Mouse (Mus musculus): ENCODE measurements around the gene Ormdl3. TPM values are rescaled to one million over a fixed set of nuclear protein-coding genes. Genes with fewer than 3 reads are reported as not detected.

Gene Ormdl3
- polyA plus RNA-seq (2012; rRNA removed; ENCODE audit: low replicate concordance) = 58.2 and 142 TPM in 2 replicates

DNA sequence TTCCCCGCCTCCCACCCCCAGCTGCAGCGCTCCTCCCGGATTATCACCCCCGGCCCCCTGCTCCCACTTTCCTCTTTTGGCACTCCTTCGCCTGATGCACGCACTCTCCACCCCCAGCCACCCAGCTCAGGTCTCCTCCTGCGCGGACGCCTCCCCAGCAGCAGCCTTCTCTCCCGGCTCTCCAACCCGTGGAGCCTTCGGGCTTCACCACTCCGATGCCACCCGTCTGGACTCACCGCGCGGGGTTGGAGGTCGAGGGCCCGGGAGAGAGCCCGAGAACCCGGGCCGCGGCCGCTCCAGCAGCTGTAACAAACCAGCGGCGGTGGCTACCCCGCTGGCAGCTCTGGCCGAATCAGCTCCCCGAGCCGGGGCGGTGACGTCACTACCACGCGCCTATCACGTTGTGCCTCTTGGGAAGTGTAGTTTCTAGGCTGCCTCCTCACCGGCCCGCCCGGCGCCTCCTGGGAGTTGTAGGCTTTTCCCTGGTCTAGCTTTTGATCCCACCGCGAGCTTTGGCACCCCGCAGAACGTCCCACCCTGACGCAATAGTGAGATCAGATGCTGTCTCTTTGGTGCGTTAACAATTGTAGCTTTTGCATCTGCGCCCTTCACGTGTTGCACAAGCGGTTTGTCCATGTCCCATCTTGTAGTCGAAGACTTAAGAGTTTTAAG, at the start of gene Ormdl3:
TSS of gene Ormdl3 (minus strand) at position 477 of the 672 bp plus-strand sequence.

DNA sequence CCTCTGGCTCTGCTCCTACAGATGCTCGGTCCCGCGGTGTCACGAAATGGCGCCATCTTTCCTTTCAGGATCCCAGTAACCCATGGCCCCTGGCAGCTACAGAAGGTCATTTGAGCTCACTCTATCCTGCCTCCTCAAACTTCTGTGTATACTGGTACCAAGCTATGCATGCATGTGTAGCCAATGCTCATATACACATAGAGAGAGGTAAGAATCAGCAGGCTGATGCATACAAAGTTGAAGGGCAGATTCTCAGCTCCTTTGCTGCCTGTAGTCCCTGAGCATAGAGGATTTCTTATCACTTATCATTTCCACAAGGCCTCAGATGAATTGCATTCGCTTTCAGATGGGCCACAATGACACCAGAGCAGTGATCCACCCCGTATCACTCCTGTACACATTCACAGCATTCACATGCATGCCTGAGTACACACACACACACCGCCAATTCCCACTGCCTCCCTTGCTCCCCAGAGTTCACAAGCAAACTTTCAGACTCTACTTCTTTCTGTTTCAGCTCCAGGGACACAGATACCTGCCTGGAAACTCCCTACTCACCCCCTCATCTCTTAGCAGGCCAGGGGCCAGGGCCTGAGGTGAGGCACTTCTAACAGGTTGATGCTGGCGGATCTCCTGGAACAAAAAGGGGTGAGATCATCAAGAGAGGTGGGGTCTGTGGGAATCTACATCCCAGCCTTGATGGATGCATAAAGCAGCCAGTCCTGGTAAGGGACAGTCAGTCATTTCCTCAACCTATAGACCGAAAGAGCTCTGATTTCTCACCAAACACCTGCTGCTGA, 38.6 kb upstream of the Ormdl3 start, which contains the start of the genes Gm12355 and Gsdma3:
TSS of gene Gm12355 (minus strand) at position 51 of the 800 bp plus-strand sequence.
TSS of gene Gsdma3 (plus strand) at position 750 of the 800 bp plus-strand sequence.

DNA sequence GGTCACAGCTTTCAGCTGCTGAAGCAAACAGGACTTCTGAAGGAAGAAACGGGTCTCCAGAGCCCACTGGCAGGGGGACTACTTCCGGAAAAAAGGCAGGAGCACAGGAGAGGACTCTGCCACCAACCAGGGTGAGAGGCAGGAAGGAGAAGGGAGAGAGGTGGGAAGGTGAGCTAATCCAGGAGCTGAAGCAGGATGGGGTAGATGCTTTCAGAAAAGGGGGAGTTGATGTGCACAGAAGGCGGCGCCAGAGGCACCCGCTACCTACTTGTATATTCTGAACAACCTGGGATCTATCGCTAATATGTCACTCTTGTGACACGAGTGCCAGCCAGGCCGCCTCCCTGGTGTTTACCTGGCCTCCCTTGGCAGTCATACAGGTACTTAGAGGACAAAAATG, 10.8 kb upstream of the Ormdl3 start, which contains the start of gene Lrrc3c:
TSS of gene Lrrc3c (plus strand) at position 301 of the 400 bp plus-strand sequence.

DNA sequence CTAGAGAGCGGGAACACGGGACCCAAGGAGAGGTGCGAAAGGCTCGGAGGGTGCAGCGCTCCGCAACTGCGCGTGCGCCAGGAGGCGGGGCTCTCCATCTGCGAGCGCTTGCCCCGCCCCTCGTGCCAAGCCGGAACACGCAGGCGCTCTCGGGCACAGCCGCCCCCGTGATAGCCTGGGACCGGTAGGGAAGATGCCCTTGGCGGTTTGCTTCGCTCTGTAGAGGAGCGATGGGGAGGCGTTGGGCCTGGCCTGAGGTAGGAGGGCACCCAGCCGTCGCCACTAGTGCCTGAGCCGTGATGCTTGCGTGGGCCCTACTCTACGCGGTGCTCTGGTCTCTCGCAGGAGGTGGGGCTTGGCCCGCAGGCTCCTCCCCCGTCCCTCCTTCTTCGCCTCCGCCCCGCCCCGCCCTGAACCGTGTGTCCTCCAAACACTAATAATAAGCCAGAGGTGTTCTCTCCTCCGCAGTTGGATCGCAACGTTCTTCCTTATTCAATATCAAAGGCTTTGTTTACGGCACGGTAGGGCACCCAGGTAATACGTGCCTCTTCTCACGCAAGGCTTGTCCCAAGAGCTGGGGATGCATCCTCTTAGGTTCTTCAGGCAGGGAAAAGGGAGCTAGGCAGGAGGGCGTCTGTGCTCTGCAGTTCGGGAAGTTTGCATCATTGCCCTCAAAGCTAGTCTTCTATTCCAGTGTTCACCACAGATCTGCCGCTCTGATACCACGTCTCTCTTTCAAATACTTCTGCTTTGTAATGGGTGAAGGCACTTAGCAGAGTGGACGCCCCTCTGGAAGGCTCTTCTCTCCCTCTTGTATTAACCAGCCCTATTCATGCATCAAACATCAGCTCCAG, 36.0 kb downstream of the Ormdl3 start, which contains the start of gene Zpbp2:
TSS of gene Zpbp2 (plus strand) at position 123 of the 854 bp plus-strand sequence.

DNA sequence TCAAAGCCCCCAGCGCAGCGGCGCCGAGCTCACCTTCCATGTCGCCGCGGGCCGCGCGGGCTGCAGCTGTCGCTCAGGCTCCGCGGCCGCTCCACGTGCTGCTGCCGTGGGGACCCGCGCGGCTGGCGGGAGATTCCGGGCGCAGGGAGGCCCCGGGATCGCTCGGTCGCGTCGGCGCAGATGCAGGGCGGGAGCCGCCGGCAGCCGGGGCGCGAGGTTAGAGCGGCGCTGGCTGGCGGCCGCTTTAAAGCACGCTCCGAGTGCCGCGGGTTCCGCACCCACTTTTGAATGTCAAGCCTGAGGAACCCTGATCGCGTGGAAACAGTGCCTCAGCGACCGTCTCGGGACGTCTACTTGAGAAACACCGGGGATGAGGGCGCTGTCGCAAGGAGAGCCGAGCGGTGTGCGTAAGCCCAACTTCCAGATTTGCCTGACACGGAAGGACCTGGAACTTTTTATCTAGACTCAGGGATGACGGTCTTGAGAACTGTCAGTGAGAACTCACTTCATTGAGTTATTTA, 41.4 kb downstream of the Ormdl3 start, which contains the start of gene Ikzf3:
TSS of gene Ikzf3 (minus strand) at position 321 of the 521 bp plus-strand sequence.

Other genes with a start within 250 kb of the Ormdl3 start
- gene Ppp1r1b, start 239.0 kb downstream of the Ormdl3 start, polyA plus RNA-seq (2012; rRNA removed; ENCODE audit: low replicate concordance) = 281 and 423 TPM in 2 replicates
- 79.1 and 84.7 TPM in 2 replicates for gene Stard3, start 229.0 kb downstream of the Ormdl3 start, polyA plus RNA-seq (2012; rRNA removed; ENCODE audit: low replicate concordance)
- gene Tcap, start 203.6 kb downstream of the Ormdl3 start, polyA plus RNA-seq (2012; rRNA removed; ENCODE audit: low replicate concordance) = 1.00 and 1.1 TPM in 2 replicates
- gene Pnmt, start 200.9 kb downstream of the Ormdl3 start, polyA plus RNA-seq (2012; rRNA removed; ENCODE audit: low replicate concordance) = 0.09 and 0.42 TPM in 2 replicates
- 46.9 and 54.7 TPM in 2 replicates for gene Pgap3, start 186.9 kb downstream of the Ormdl3 start, polyA plus RNA-seq (2012; rRNA removed; ENCODE audit: low replicate concordance)
- 55.2 and 91.0 TPM in 2 replicates for gene Erbb2, start 174.9 kb downstream of the Ormdl3 start, polyA plus RNA-seq (2012; rRNA removed; ENCODE audit: low replicate concordance)
- 31.2 and 41.0 TPM in 2 replicates for gene Mien1, start 148.4 kb downstream of the Ormdl3 start, polyA plus RNA-seq (2012; rRNA removed; ENCODE audit: low replicate concordance)
- 94.7 and 98.7 TPM in 2 replicates for gene Grb7, start 141.0 kb downstream of the Ormdl3 start, polyA plus RNA-seq (2012; rRNA removed; ENCODE audit: low replicate concordance)
- gene Ikzf3, start 41.3 kb downstream of the Ormdl3 start, polyA plus RNA-seq (2012; rRNA removed; ENCODE audit: low replicate concordance) = 1.4 and 3.0 TPM in 2 replicates
- gene Zpbp2, start 36.3 kb downstream of the Ormdl3 start, polyA plus RNA-seq (2012; rRNA removed; ENCODE audit: low replicate concordance) = 0.18 TPM in 1 of 2 replicates, not detected in the other
- gene Lrrc3c, start 10.9 kb upstream of the Ormdl3 start, polyA plus RNA-seq (2012; rRNA removed; ENCODE audit: low replicate concordance) = not detected in 2 replicates
- not detected in 2 replicates for gene Gm12355, start 38.3 kb upstream of the Ormdl3 start, polyA plus RNA-seq (2012; rRNA removed; ENCODE audit: low replicate concordance)
- gene Gsdma3, start 39.0 kb upstream of the Ormdl3 start, polyA plus RNA-seq (2012; rRNA removed; ENCODE audit: low replicate concordance) = not detected in 2 replicates
- gene Gsdma2, start 59.4 kb upstream of the Ormdl3 start, polyA plus RNA-seq (2012; rRNA removed; ENCODE audit: low replicate concordance) = 0.38 and 44.1 TPM in 2 replicates
- 0.23 and 0.46 TPM in 2 replicates for gene Gsdma, start 77.0 kb upstream of the Ormdl3 start, polyA plus RNA-seq (2012; rRNA removed; ENCODE audit: low replicate concordance)
- gene Psmd3, start 95.2 kb upstream of the Ormdl3 start, polyA plus RNA-seq (2012; rRNA removed; ENCODE audit: low replicate concordance) = 152 and 167 TPM in 2 replicates
- 0.13 TPM in 1 of 2 replicates, not detected in the other for gene Csf3, start 113.9 kb upstream of the Ormdl3 start, polyA plus RNA-seq (2012; rRNA removed; ENCODE audit: low replicate concordance)
- gene Med24, start 142.1 kb upstream of the Ormdl3 start, polyA plus RNA-seq (2012; rRNA removed; ENCODE audit: low replicate concordance) = 51.4 and 68.3 TPM in 2 replicates
- gene Thra, start 153.3 kb upstream of the Ormdl3 start, polyA plus RNA-seq (2012; rRNA removed; ENCODE audit: low replicate concordance) = 78.1 and 149 TPM in 2 replicates
- 91.9 and 211 TPM in 2 replicates for gene Nr1d1, start 188.0 kb upstream of the Ormdl3 start, polyA plus RNA-seq (2012; rRNA removed; ENCODE audit: low replicate concordance)
- 24.9 and 48.0 TPM in 2 replicates for gene Msl1, start 208.1 kb upstream of the Ormdl3 start, polyA plus RNA-seq (2012; rRNA removed; ENCODE audit: low replicate concordance)
- gene Casc3, start 217.5 kb upstream of the Ormdl3 start, polyA plus RNA-seq (2012; rRNA removed; ENCODE audit: low replicate concordance) = 18.0 and 20.3 TPM in 2 replicates
- 25.4 and 30.7 TPM in 2 replicates for gene Rapgefl1, start 249.4 kb upstream of the Ormdl3 start, polyA plus RNA-seq (2012; rRNA removed; ENCODE audit: low replicate concordance)